Mouse (Mus musculus) testis, adult 2 months (tissue): ENCODE data around the gene Xylt1. TPM values are rescaled to one million over a fixed set of nuclear protein-coding genes. Genes with fewer than 3 reads are reported as not detected.

Experiments
- H3K27ac ChIP-seq: fragments of 200-500 bp; 2 replicates; pipeline ENCODE4 v1.5.1; 2012; ENCODE audit warnings: low read depth, low read length; ENCODE audit not compliant: control insufficient read depth, insufficient read depth
- H3K27me3 ChIP-seq: fragments of 200-500 bp; 2 replicates; pipeline ENCODE4 v1.6.1; 2012; ENCODE audit warnings: mild to moderate bottlenecking, low read length, moderate library complexity; ENCODE audit not compliant: control insufficient read depth, insufficient read depth
- H3K36me3 ChIP-seq: fragments of 200-500 bp; 2 replicates; pipeline ENCODE4 v1.6.1; 2012; ENCODE audit warnings: mild to moderate bottlenecking, low read length; ENCODE audit not compliant: control insufficient read depth, insufficient read depth
- H3K4me1 ChIP-seq: fragments of 200-500 bp; 2 replicates; pipeline ENCODE4 v1.6.1; 2012; ENCODE audit warnings: low read length; ENCODE audit not compliant: control insufficient read depth, insufficient read depth
- H3K4me3 ChIP-seq: fragments of 200-500 bp; 2 replicates; pipeline ENCODE4 v1.5.1; 2012; ENCODE audit warnings: low read depth, mild to moderate bottlenecking, low read length, moderate library complexity, mixed read lengths; ENCODE audit not compliant: control insufficient read depth
- CTCF ChIP-seq: fragments of 200-500 bp; IDR thresholded peaks from 2 replicates; pipeline ENCODE4 v1.5.1; 2012; ENCODE audit warnings: low read depth, mild to moderate bottlenecking, inconsistent platforms, low read length, moderate library complexity; ENCODE audit not compliant: control insufficient read depth, insufficient read depth, insufficient replicate concordance
- POLR2A ChIP-seq: fragments of 200-500 bp; IDR thresholded peaks from 2 replicates; pipeline ENCODE4 v1.6.1; 2012; ENCODE audit warnings: low read depth, mild to moderate bottlenecking, inconsistent platforms, low read length, moderate library complexity; ENCODE audit not compliant: control insufficient read depth
- polyA plus RNA-seq: library from polyadenylated mRNA; depleted of rRNA; stranded (reverse); fragments of >200 nt; gene quantifications from 2 replicates; pipeline ENCODE4 v1.2.3, GENCODE M21; 2012

Gene Xylt1
- polyA plus RNA-seq, 1 experiment: 0.79 TPM

DNA sequence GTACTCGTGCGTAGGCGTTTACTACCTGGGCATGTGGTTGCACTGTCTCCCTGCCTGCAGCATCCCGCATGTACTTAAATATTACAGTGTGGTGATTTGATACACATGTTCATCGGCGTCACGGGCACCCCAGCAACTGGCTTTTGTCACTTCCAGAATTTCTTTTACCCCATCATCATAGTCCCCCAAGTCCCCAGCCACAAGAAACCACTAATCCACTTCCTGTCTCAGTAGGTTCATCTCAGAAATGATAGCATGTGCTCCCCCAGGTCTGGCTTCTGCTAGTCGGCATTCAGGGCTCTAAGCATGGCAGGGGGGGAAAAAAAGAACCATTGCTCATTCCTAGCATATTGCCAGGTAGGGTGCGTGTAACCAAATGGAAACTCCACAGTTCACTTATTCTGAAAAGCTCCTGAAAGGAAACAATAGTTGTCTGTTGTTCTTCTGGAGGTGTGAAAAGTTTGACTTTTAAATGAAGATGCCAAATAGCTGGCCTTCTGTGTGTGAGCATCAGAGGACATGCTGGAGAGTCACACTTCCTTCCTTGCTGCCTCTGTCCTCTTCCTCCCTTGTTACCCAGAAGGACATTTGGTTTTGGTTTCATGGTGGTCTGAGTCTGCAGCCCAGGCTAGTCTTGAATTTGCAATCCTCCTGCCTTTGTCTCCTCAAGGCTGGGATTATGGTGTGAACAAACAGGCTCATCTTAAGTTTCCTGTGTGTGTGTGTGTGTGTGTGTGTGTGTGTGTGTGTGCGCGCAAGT is 74.2 kb downstream of the Xylt1 start:
- Histone ChIP-seq H3K27me3 (no peaks in the 10 kb centered on the region), H3K27ac (no peak overlapping the region), H3K4me3 (no peak overlapping the region), H3K4me1 (no peaks in the 10 kb centered on the region), H3K36me3 (no peaks in the 10 kb centered on the region)
- TF ChIP-seq CTCF: no peak

DNA sequence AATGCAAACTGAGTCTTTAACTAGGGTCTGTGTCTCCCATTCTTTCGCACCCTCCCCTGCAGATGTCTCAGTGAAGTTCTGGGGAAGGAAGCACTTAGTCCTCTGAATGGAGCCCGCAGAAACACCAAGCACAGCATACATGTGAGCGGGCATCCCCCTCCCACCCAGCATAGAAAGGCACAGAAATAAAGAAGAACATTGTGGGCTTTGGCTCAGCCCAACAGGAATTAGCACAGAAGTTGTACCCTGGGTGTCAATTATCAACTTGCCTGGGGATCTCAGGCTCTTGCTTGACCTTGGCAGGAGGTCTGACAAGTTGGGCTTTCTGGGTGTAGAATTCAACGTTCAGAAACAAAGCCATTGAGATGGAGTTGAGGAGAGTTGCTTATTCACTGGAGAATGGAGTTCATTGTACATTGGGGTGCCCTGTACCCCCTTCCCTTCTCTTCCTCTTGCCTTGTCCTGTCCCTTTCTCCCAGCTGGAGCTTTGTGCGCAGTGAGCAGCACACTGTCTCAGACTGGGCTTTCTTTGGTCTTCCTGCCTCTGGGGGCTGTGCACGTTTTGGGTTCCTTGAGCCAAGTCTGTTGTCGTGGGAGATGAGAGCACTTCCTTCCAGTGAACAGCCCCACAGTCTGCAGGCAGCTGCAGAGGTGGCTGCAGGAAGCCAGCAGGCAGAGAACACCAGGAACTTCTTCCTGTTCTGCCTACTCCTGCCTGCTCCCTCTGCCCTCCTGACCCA is 81.6 kb downstream of the Xylt1 start:
- Histone ChIP-seq H3K27ac (no peak overlapping the region), H3K36me3 (no peaks in the 10 kb centered on the region), H3K4me1 (no peaks in the 10 kb centered on the region), H3K4me3 (no peak overlapping the region), H3K27me3 (no peaks in the 10 kb centered on the region)
- TF ChIP-seq CTCF (no peak), POLR2A (no peak)

DNA sequence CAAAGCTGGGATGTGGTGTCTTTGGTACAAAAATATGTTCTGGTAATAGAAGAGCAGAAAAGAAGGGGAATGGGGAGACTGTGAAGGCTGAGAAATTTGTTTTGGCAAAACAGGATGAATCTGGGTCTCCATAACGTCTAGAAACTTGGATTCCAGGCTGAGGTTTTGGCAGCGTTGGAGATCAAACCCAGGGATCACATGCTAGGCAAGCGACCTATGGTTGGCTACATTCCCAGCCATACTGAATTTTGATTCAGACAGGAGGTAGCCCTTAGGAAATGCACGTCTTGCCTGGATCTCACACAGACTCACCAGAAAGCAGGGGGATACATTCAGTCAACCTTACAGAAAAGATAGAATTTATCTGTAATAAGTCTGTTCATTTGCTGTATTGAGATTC is 84.2 kb downstream of the Xylt1 start:
- TF ChIP-seq CTCF (no peak), POLR2A (no peak)

DNA sequence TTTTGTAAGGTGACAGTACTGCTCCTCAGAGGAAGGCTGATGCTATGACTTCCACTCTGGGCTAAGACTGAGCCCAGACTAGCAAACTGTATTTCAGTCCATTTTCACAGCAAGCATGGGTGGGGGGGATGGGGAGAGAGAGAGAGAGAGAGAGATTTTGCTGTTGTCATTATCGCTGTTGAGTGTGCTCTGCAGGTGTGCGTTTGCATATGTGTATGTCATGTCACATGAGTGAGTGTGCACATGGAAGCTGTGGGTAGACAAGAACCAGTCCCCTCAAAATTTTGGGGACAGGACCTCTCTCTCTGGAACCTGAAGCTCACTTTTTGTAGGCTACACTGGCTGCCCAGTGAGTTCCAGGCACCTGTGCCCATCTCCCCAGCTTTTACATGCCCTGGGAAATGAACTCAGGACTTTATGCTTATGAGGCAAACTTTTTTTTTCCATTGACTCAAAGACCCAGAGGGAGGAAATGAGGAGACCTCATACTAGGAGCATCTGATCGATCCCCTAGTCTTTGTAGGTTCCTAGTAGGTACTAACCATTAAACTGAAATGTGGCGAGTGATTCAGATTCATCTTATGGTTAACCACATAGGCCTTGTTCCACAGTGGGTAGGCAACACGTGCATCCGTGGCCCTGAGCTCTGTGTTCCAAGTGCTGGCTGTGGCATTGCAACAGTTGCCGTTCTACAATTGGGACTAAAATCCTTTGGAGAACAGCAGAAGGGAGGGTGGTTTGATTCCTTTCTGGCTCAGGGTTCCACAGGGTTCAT is 85.4 kb downstream of the Xylt1 start:
- Histone ChIP-seq H3K27ac (no peak overlapping the region), H3K36me3 (no peaks in the 10 kb centered on the region), H3K4me3 (no peak overlapping the region), H3K4me1 (no peaks in the 10 kb centered on the region), H3K27me3 (no peaks in the 10 kb centered on the region)
- TF ChIP-seq CTCF (no peak), POLR2A (no peak)

More for the DNA sequence above, 84.2 kb downstream of the Xylt1 start:
- H3K4me3 ChIP-seq: no peak overlapping the region
- H3K27me3 ChIP-seq: no peaks in the 10 kb centered on the region
- no peaks in the 10 kb centered on the region for H3K4me1 ChIP-seq
- no peak overlapping the region for H3K27ac ChIP-seq
- no peaks in the 10 kb centered on the region for H3K36me3 ChIP-seq

DNA sequence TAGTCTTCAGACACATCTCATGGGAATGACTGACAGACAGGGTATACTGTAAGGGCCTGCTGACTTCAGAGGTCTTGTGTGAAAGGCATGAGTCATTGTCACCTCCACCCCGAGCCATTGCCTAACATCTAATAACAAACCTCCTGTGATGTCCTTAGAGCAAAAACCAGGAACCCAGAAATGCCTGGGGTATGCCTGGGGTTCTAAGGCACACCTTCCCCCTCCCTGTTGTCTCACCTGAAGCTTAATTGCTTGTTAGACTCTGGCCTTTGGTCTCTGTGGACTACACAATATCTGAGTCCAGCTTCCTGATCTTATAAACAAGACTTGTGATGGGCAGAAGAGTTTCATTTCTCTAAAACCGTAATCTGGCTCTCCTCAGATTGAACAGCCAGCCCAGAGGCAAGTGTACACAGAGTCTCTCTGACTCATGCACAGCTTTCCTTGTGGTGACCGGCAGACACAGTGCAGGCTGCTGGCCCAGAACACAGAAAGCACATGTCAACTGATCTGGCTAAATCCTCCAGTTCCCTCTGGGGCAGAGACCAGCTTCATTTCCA is 89.5 kb downstream of the Xylt1 start:
- Histone ChIP-seq H3K27me3 (no peaks in the 10 kb centered on the region), H3K36me3 (no peaks in the 10 kb centered on the region), H3K27ac (no peak overlapping the region), H3K4me3 (no peak overlapping the region), H3K4me1 (no peaks in the 10 kb centered on the region)
- TF ChIP-seq CTCF (no peak), POLR2A (no peak)

DNA sequence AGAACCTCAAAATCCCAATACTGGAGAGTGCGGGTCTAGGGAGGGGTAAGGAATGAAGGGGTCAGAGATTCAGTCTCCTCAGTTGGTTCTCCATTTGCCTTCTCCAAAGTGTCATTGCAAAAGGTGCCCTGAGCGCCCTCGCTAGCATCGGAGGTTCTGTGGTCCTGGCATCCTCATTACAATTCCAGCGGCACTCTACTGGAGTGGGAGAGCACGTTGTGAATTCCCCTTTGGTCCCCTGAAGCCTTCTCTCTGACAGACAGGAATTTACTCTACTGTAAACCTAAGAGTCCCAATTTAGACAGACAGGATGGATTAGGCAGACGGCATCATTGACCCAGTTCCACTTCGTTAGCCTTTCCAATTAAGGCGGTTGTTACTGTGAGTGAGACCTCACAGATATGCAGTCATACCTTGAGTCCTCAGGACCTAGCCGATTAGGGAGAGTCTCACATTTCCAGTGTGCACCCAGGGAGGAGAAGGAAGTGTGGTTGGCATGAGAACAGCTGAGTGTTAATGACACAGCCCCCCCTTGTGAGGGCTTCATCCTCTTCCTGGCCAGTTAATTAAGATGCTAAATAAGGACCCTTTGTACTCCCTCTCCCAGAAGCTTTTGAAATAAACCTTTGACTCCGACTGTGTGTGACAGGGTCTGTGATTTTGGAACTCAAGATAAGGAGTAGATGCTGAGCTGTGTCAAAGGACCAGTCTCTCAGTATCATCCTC is 91.4 kb downstream of the Xylt1 start:
- no peak overlapping the region for H3K27ac ChIP-seq
- no peak for TF ChIP-seq POLR2A
- no peak for TF ChIP-seq CTCF
- no peak overlapping the region for H3K4me3 ChIP-seq
- no peaks in the 10 kb centered on the region for H3K36me3 ChIP-seq
- H3K4me1 ChIP-seq: no peaks in the 10 kb centered on the region
- H3K27me3 ChIP-seq: no peaks in the 10 kb centered on the region
